Mouse (Mus musculus): ENCODE measurements around the gene Bpifb5. TPM values are rescaled to one million over a fixed set of nuclear protein-coding genes. Genes with fewer than 3 reads are reported as not detected.

Gene Bpifb5
- not detected for polyA plus RNA-seq (2015; fragmentation: Illumina TruSeq; extraction: RNeasy Lipid Tissue Mini Kit (QIAGEN cat#74804); ENCODE audit: low read depth, low replicate concordance)

DNA sequence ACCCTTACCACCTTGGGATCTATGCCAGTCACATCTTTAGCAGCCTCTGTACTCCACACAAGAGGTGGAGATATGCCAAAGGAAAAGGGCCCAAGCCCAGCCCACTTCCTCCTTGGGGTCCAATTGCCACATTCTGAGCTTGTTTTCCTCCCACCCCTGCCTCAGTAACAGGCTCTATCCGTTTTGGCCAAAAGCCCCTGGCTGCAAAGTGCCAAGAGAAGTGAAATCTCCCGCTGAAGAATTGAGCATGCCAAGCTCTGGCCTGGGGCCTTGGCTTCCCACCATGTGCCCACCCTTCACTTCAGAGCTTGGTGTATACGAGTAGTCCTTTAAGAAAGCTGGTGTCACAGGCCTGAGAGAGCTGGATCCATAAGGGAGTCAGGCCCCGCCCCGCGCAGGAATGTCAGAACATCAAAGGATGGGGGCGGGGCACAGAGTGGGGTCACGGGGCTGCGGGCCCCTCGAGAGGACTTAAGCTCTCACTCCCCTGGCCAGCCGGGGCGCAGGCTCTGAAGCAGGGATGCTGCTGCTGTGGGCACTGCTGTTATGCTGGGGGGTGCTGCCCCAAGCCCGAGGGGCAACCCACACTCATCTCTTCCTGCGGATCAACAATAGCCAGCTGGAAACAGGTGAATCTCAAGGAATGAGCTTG, at the start of gene Bpifb5:
TSS of gene Bpifb5 (plus strand) at position 478 of the 652 bp plus-strand sequence.

DNA sequence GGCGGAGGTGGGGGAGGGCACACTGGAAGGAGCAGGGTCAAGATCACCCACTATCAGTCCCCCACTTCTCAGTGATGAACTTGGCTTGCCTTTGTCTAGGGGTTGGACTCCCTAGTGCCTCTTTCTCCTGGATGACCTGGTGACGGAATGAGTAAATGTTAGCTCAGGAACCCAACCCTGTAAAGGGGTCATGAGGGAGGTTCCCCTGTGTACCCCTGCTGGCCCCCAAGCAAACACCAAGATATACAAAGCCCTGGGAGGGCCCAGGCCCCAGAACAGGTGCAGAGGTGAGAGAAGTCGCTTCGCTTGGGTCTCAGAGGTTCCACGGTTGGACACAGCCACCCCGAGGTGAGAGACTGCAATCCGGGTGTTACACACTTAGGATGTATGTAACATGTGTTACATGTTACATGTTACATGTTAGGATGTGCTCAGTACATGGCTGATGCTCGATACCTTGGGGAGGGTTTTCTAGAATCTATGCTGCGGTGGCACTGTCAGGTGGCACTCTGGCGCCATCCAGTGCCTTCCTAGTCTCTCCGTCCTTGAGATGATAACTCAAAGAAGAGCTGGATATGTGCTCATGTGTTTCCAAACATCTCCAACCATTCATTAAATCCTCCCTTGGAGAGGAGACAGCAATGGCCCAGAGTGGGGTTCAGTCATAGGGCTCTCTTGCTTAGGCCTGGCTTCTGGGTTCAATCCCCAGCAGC, 32.8 kb upstream of the Bpifb5 start, which contains the start of gene Bpifb1:
TSS of gene Bpifb1 (plus strand) at position 273 of the 713 bp plus-strand sequence.

DNA sequence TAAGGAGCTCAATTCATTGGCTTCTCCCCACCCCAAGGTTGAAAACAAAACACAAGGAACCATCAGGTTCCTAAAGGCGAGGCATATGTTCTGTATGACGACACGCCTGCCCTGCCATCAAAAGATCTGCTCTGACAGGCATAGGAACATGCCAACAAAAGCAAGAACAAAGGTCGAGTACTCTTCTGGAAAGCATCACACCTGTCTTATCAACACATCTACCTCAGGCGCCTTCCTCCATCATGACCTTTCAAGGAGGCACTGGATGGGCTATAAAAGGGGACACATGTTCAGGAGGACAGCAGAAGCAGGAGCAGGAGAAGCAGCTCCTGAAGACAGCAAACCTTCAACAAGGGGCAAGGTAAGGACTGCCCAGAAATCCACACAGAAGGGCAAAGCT, 34.0 kb downstream of the Bpifb5 start, which contains the start of gene Bpifb9a:
TSS of gene Bpifb9a (plus strand) at position 301 of the 400 bp plus-strand sequence.

Other genes starting within 250 kb of the Bpifb5 start
- not detected for gene Bpifa6, start 248.8 kb upstream of the Bpifb5 start, polyA plus RNA-seq (2015; fragmentation: Illumina TruSeq; extraction: RNeasy Lipid Tissue Mini Kit (QIAGEN cat#74804); ENCODE audit: low read depth, low replicate concordance)
- gene Bpifa2, start 215.5 kb upstream of the Bpifb5 start, polyA plus RNA-seq (2015; fragmentation: Illumina TruSeq; extraction: RNeasy Lipid Tissue Mini Kit (QIAGEN cat#74804); ENCODE audit: low read depth, low replicate concordance): not detected
- not detected for gene Bpifa3, start 93.4 kb upstream of the Bpifb5 start, polyA plus RNA-seq (2015; fragmentation: Illumina TruSeq; extraction: RNeasy Lipid Tissue Mini Kit (QIAGEN cat#74804); ENCODE audit: low read depth, low replicate concordance)
- gene Bpifa1, start 80.9 kb upstream of the Bpifb5 start, polyA plus RNA-seq (2015; fragmentation: Illumina TruSeq; extraction: RNeasy Lipid Tissue Mini Kit (QIAGEN cat#74804); ENCODE audit: low read depth, low replicate concordance): not detected
- not detected for gene Bpifa5, start 61.1 kb upstream of the Bpifb5 start, polyA plus RNA-seq (2015; fragmentation: Illumina TruSeq; extraction: RNeasy Lipid Tissue Mini Kit (QIAGEN cat#74804); ENCODE audit: low read depth, low replicate concordance)
- not detected for gene Bpifb1, start 32.9 kb upstream of the Bpifb5 start, polyA plus RNA-seq (2015; fragmentation: Illumina TruSeq; extraction: RNeasy Lipid Tissue Mini Kit (QIAGEN cat#74804); ENCODE audit: low read depth, low replicate concordance)
- not detected for gene Bpifb9a, start 34.1 kb downstream of the Bpifb5 start, polyA plus RNA-seq (2015; fragmentation: Illumina TruSeq; extraction: RNeasy Lipid Tissue Mini Kit (QIAGEN cat#74804); ENCODE audit: low read depth, low replicate concordance)
- gene Bpifb9b, start 83.5 kb downstream of the Bpifb5 start, polyA plus RNA-seq (2015; fragmentation: Illumina TruSeq; extraction: RNeasy Lipid Tissue Mini Kit (QIAGEN cat#74804); ENCODE audit: low read depth, low replicate concordance): not detected
- gene Cdk5rap1, start 149.3 kb downstream of the Bpifb5 start, polyA plus RNA-seq (2015; fragmentation: Illumina TruSeq; extraction: RNeasy Lipid Tissue Mini Kit (QIAGEN cat#74804); ENCODE audit: low read depth, low replicate concordance): 13.5 TPM
- 28.1 TPM for gene Snta1, start 184.4 kb downstream of the Bpifb5 start, polyA plus RNA-seq (2015; fragmentation: Illumina TruSeq; extraction: RNeasy Lipid Tissue Mini Kit (QIAGEN cat#74804); ENCODE audit: low read depth, low replicate concordance)
- gene Cbfa2t2, start 212.7 kb downstream of the Bpifb5 start, polyA plus RNA-seq (2015; fragmentation: Illumina TruSeq; extraction: RNeasy Lipid Tissue Mini Kit (QIAGEN cat#74804); ENCODE audit: low read depth, low replicate concordance): 25.2 TPM

Data from brain, adult 10 weeks (tissue).